ENCODE assay signal across 19 mouse cellular contexts in the genomic region with DNA sequence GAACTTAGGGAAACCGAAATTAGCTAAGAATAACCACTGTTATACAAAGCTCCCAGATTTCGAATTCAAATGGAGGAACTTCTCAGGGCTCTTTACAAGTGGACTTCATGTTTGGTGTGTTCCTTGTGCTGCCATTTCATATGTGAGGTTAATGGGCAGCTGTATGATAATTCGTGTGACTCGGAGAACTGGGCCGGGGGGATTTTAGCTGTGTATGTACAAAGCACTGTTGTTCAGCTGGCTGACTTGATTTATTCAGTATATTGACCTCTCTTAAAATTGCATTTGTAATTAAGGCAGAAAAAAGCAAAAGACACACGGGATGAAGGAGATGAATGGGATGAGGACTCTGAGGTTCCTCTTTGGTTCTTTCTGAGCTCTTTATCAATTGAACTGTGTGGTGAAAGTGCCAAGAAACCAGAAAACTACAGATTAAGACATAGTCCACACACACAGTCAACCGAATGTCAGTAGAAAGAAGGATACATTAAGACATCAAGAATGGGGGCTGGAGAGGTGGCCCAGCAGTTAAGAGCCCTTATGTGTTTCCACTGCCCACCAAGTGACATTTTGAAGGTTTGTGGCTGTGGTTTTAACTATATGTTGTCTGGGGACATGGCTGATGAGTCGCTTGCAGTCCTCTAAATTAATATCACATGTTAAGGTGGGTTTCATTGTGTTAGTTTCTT.
DNase-seq lines count a peak whose midpoint lies in the region; ATAC-seq lines count a peak whose summit lies in the region.
"Had no signal": no experiment of that assay in that cellular context is flagged by ENCODE, and none has a peak within 500 bp of the region (broad histone marks: within the 10 kb centered on the region; RNA-seq: fewer than 3 reads in every experiment).

No protein-coding gene starts in this region.

- H3K9ac ChIP-seq in hindbrain, embryonic 11.5 days (ENCODE audit: low read depth, low read length), result no peak overlapping the region
- H3K9ac ChIP-seq in hindbrain, embryonic 14.5 days, result no peak overlapping the region
- H3K9ac ChIP-seq in midbrain, embryonic 12.5 days (replicated peaks), result no peak overlapping the region
- no peak overlapping the region for H3K9ac ChIP-seq in midbrain, embryonic 15.5 days
- no peak overlapping the region for H3K9ac ChIP-seq in midbrain, embryonic 13.5 days (replicated peaks)
- H3K9ac ChIP-seq: embryonic facial prominence, embryonic 15.5 days; forebrain, postnatal 0 days; heart, embryonic 12.5 days; intestine, embryonic 15.5 days had no signal

- no peaks in the 10 kb centered on the region for H3K27me3 ChIP-seq in hindbrain, embryonic 11.5 days (ENCODE audit: control insufficient read depth, insufficient read depth, low read length)
- H3K27me3 ChIP-seq in hindbrain, embryonic 14.5 days (ENCODE audit: control insufficient read depth, insufficient read depth, low read length), result no peaks in the 10 kb centered on the region
- H3K27me3 ChIP-seq in midbrain, embryonic 12.5 days, result 0 out of 2 replicates have a peak, but pooled peaks cover 3% of the 10 kb centered on the region
- H3K27me3 ChIP-seq in midbrain, embryonic 15.5 days (replicated peaks), result no peaks in the 10 kb centered on the region
- H3K27me3 ChIP-seq in midbrain, embryonic 13.5 days, result no peaks in the 10 kb centered on the region
- H3K27me3 ChIP-seq: embryonic facial prominence, embryonic 15.5 days; heart, embryonic 12.5 days; intestine, embryonic 15.5 days had no signal

- no peaks in the 10 kb centered on the region for H3K36me3 ChIP-seq in hindbrain, embryonic 11.5 days (ENCODE audit: control insufficient read depth, insufficient read depth, low read length)
- no peaks in the 10 kb centered on the region for H3K36me3 ChIP-seq in hindbrain, embryonic 14.5 days (replicated peaks; ENCODE audit: control insufficient read depth, insufficient read depth)
- H3K36me3 ChIP-seq in midbrain, embryonic 12.5 days, result no peaks in the 10 kb centered on the region
- no peaks in the 10 kb centered on the region for H3K36me3 ChIP-seq in midbrain, embryonic 15.5 days (replicated peaks)
- no peaks in the 10 kb centered on the region for H3K36me3 ChIP-seq in midbrain, embryonic 13.5 days
- H3K36me3 ChIP-seq: heart, embryonic 12.5 days; hindbrain, embryonic 10.5 days; intestine, embryonic 15.5 days had no signal

- peak; percentile 21 for DNase-seq in embryo, embryonic 10.5 days (ENCODE audit: low spot score)
- no peak for DNase-seq in embryo, embryonic 11 days
- peak; percentile 25 for DNase-seq in hindbrain, embryonic 11.5 days (ENCODE audit: low spot score)
- DNase-seq in hindbrain, embryonic 14.5 days (ENCODE audit: low spot score), result no peak
- DNase-seq in heart, adult 11 months, result no peak
- DNase-seq: adrenal gland, postnatal 10 days; B cell, adult 2 months; cerebellum, adult 11-12 months; cerebellum, adult 9-10 months; cerebellum, postnatal 25 days; forebrain, postnatal 0 days; gastrocnemius, postnatal 14 days had no signal

- no peak overlapping the region for H3K27ac ChIP-seq in hindbrain, embryonic 11.5 days (ENCODE audit: low read depth, low read length)
- H3K27ac ChIP-seq in hindbrain, embryonic 14.5 days, result no peak overlapping the region
- H3K27ac ChIP-seq in midbrain, embryonic 12.5 days (replicated peaks), result peak overlapping the region; percentile 25
- H3K27ac ChIP-seq in midbrain, embryonic 15.5 days, result no peak overlapping the region
- H3K27ac ChIP-seq in midbrain, embryonic 13.5 days, result no peak overlapping the region
- H3K27ac ChIP-seq: embryonic facial prominence, embryonic 15.5 days; hindbrain, embryonic 10.5 days; intestine, embryonic 15.5 days had no signal

- H3K4me2 ChIP-seq in hindbrain, embryonic 11.5 days (replicated peaks; ENCODE audit: low read depth, low read length), result no peak overlapping the region
- H3K4me2 ChIP-seq in hindbrain, embryonic 14.5 days (replicated peaks), result no peak overlapping the region
- H3K4me2 ChIP-seq in midbrain, embryonic 12.5 days (replicated peaks), result no peak overlapping the region
- H3K4me2 ChIP-seq in midbrain, embryonic 15.5 days, result no peak overlapping the region
- no peak overlapping the region for H3K4me2 ChIP-seq in midbrain, embryonic 13.5 days (replicated peaks)
- H3K4me2 ChIP-seq: embryonic facial prominence, embryonic 15.5 days; heart, embryonic 12.5 days; intestine, embryonic 15.5 days had no signal

- no peaks in the 10 kb centered on the region for H3K4me1 ChIP-seq in hindbrain, embryonic 11.5 days (replicated peaks; ENCODE audit: control insufficient read depth, insufficient read depth, low read length)
- no peaks in the 10 kb centered on the region; the same call in 1 of the 2 replicates for H3K4me1 ChIP-seq in hindbrain, embryonic 14.5 days (replicated peaks; ENCODE audit: control insufficient read depth, insufficient read depth, low read length)
- 0 out of 2 replicates have a peak, but pooled peaks cover 5% of the 10 kb centered on the region for H3K4me1 ChIP-seq in midbrain, embryonic 12.5 days
- peaks cover 9% of the 10 kb centered on the region for H3K4me1 ChIP-seq in midbrain, embryonic 15.5 days
- peaks cover 15% of the 10 kb centered on the region for H3K4me1 ChIP-seq in midbrain, embryonic 13.5 days (replicated peaks)
- H3K4me1 ChIP-seq: hindbrain, embryonic 10.5 days had no signal

- no peaks in the 10 kb centered on the region for H3K9me3 ChIP-seq in hindbrain, embryonic 11.5 days (ENCODE audit: control insufficient read depth, low read length)
- no peaks in the 10 kb centered on the region for H3K9me3 ChIP-seq in hindbrain, embryonic 14.5 days (ENCODE audit: control insufficient read depth, low read length)
- H3K9me3 ChIP-seq in midbrain, embryonic 12.5 days, result no peaks in the 10 kb centered on the region
- no peaks in the 10 kb centered on the region for H3K9me3 ChIP-seq in midbrain, embryonic 15.5 days
- no peaks in the 10 kb centered on the region for H3K9me3 ChIP-seq in midbrain, embryonic 13.5 days
- H3K9me3 ChIP-seq: embryonic facial prominence, embryonic 15.5 days; heart, embryonic 12.5 days; hindbrain, embryonic 10.5 days; intestine, embryonic 15.5 days had no signal

- 0 out of 2 replicates have a peak, but pooled peaks have one; percentile 45 for ATAC-seq in hindbrain, embryonic 11.5 days (ENCODE audit: low FRiP score)
- ATAC-seq in hindbrain, embryonic 14.5 days (ENCODE audit: low FRiP score), result no peak
- peak; percentile 75 for ATAC-seq in midbrain, embryonic 12.5 days (ENCODE audit: low FRiP score, low read depth)
- ATAC-seq in midbrain, embryonic 15.5 days (replicated peaks), result no peak
- peak; percentile 62 for ATAC-seq in midbrain, embryonic 13.5 days
- ATAC-seq: forebrain, postnatal 0 days; intestine, embryonic 15.5 days had no signal

- WGBS in hindbrain, embryonic 11.5 days, result 69% methylated on average over 8 of the region's 8 CpGs
- WGBS in hindbrain, embryonic 14.5 days, result 49% methylated on average over 8 of the region's 8 CpGs
- WGBS in midbrain, embryonic 12.5 days, result 46% methylated on average over 8 of the region's 8 CpGs
- whole genome bisulfite sequencing in midbrain, embryonic 15.5 days, result 45% methylated on average over 8 of the region's 8 CpGs
- 37% methylated on average over 8 of the region's 8 CpGs for WGBS in midbrain, embryonic 13.5 days

- no peak overlapping the region for H3K4me3 ChIP-seq in hindbrain, embryonic 11.5 days (ENCODE audit: low read depth, low read length)
- no peak overlapping the region for H3K4me3 ChIP-seq in hindbrain, embryonic 14.5 days (replicated peaks; ENCODE audit: low read length)
- no peak overlapping the region for H3K4me3 ChIP-seq in midbrain, embryonic 12.5 days
- H3K4me3 ChIP-seq in midbrain, embryonic 15.5 days, result no peak overlapping the region
- no peak overlapping the region for H3K4me3 ChIP-seq in midbrain, embryonic 13.5 days (replicated peaks)
- H3K4me3 ChIP-seq: embryonic facial prominence, embryonic 15.5 days; heart, embryonic 12.5 days; hindbrain, embryonic 10.5 days; intestine, embryonic 15.5 days had no signal

Comparison
In these comparisons a context has a peak if more than half of its experiments do, and no peak if none do; other contexts are left out.
1. DNase-seq: peak in embryo, embryonic 10.5 days (single experiment) and hindbrain, embryonic 11.5 days (single experiment); none in embryo, embryonic 11 days (single experiment), hindbrain, embryonic 14.5 days (single experiment) and heart, adult 11 months (single experiment).
2. ATAC-seq: peak in hindbrain, embryonic 11.5 days (single experiment), midbrain, embryonic 12.5 days (single experiment) and midbrain, embryonic 13.5 days (single experiment); none in hindbrain, embryonic 14.5 days (single experiment) and midbrain, embryonic 15.5 days (single experiment).